Mouse (Mus musculus): Measurements from ENCODE around the gene Kif24. TPM values are rescaled to one million over a fixed set of nuclear protein-coding genes. Genes with fewer than 3 reads are reported as not detected.

Gene Kif24
- 4.0 TPM in 2 replicates for polyA plus RNA-seq (2015; fragmentation: Nextera tagmentation; extraction: Ambion mirVana)

DNA sequence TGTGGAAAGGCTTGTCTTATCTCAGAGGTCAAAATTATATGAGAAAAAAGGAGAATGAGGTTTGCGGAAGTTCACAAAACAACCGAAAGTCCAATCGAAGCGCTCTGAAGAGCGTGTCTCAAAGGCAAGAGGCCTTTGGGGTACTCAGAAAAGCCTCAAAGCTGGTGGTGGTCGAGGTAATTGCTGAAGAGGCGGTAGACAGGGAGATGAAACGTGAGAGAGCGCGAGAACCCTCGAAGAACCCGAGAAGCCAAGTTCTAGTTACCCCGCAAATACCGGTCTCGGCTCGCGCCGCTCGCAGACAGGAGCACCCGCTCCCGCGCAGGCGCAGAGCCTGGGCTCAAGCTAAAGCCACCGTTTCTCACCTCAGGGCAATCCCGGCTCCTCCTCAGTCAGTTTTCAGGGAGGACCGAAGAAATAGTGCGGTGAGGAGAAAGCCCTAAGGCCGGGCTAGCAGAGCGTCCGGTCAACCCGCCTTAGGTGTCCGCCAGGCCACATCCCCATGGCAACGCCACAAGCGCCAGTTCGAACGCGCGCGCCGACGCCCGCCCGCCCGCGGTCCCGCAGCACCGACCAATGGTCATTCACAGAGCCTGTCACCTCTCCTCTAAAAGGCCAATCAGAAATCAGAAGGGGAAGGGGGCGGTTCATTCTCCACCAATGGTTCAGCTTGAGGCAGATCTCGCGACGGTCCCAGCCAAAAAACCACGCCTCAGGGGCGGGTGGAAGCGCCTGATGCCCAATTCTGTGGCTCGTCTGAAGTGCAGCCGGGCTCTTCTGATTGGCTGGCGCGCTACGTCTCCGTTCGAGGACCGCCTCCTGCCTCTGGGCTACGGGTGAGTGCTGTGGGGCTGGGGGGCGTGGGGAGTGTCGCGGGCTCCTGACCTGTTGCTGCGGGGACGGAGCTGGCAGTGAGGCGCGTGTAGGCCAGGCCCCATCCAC, at the start of gene Kif24, which contains the start of gene Nudt2:
Gene Kif24, minus strand, starts transcription at position 543 of the 942 bp plus-strand sequence.
Gene Nudt2, plus strand, starts transcription at position 807 of the 942 bp plus-strand sequence.
- peak; percentile 99 for ATAC-seq
- peak within 1 kb of the TSS; percentile 58 for H3K4me2 ChIP-seq (ENCODE audit: low read depth, low read length)
- H3K9ac ChIP-seq (ENCODE audit: low read depth, low read length), result peak within 1 kb of the TSS; percentile 86
- H3K27me3 ChIP-seq (replicated peaks; ENCODE audit: control insufficient read depth, insufficient read depth, low read length), result no peaks in the 10 kb centered on the region
- WGBS, result under 1% methylated on average over 70 of the region's 70 CpGs
- no peaks in the 10 kb centered on the region for H3K9me3 ChIP-seq (ENCODE audit: control insufficient read depth, low read length)
- peak within 1 kb of the TSS; percentile 77 for H3K27ac ChIP-seq (ENCODE audit: low read length)
- no peaks in the 10 kb centered on the region for H3K36me3 ChIP-seq (ENCODE audit: control insufficient read depth, insufficient read depth, low read length)
- peak within 1 kb of the TSS; percentile 80 for H3K4me3 ChIP-seq (ENCODE audit: low read length)
- H3K4me1 ChIP-seq (ENCODE audit: control insufficient read depth, insufficient read depth, low read length), result peaks cover 3% of the 10 kb centered on the region; the same call in 1 of the 2 replicates

DNA sequence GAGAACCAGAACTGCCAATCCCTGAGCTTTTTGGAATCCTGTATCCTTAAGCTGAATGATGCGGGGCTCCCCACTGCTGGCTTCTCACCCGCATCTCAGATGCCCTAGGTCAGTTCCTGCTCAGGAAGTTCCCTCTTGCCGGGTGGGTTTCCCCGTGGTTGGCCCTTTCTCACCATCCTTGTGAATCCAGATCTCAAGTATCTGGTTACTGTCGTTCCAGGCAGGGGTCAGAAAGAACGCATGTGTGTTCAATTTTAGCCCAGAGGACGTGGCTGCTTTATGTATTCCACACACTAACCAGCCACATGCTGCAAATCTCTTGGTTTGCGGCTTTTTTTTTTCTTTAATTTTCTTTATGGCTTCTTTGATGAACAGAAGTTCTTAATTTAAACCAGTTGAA, 49.0 kb upstream of the Kif24 start:
- ATAC-seq, result no peak
- Histone ChIP-seq H3K4me2 (ENCODE audit: low read depth, low read length) (no peak overlapping the region), H3K4me3 (ENCODE audit: low read length) (no peak overlapping the region), H3K9me3 (ENCODE audit: control insufficient read depth, low read length) (no peaks in the 10 kb centered on the region), H3K36me3 (ENCODE audit: control insufficient read depth, insufficient read depth, low read length) (no peaks in the 10 kb centered on the region), H3K27ac (ENCODE audit: low read length) (no peak overlapping the region), H3K9ac (ENCODE audit: low read depth, low read length) (no peak overlapping the region), H3K27me3 (replicated peaks; ENCODE audit: control insufficient read depth, insufficient read depth, low read length) (no peaks in the 10 kb centered on the region), H3K4me1 (ENCODE audit: control insufficient read depth, insufficient read depth, low read length) (no peaks in the 10 kb centered on the region)
- 25% methylated on average over 8 of the region's 8 CpGs for WGBS

DNA sequence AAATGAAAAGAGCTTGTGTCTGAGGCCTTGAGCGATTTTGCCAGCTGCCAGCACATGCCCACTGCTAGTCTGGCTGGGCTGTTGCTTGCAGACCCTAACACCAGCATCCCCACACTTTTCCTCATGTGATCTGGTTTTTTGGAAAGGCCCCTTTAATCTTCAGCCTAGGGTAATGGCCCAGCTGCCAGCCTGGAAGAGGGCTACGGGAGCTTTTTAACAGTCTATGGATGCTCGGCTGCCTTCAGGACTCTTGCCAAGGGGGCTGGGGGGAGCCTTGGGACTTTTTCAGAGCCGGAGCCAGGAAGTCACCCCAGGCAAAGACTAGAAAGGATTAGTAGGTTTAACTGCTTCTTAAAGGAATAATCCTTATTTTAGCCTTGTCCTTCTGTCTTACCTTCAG, 48.6 kb upstream of the Kif24 start:
- Histone ChIP-seq H3K4me1 (ENCODE audit: control insufficient read depth, insufficient read depth, low read length) (no peaks in the 10 kb centered on the region), H3K27me3 (replicated peaks; ENCODE audit: control insufficient read depth, insufficient read depth, low read length) (no peaks in the 10 kb centered on the region), H3K9ac (ENCODE audit: low read depth, low read length) (no peak overlapping the region), H3K4me3 (ENCODE audit: low read length) (no peak overlapping the region), H3K36me3 (ENCODE audit: control insufficient read depth, insufficient read depth, low read length) (no peaks in the 10 kb centered on the region), H3K4me2 (ENCODE audit: low read depth, low read length) (no peak overlapping the region), H3K27ac (ENCODE audit: low read length) (no peak overlapping the region), H3K9me3 (ENCODE audit: control insufficient read depth, low read length) (no peaks in the 10 kb centered on the region)
- 38% methylated on average over 4 of the region's 4 CpGs for WGBS
- no peak for ATAC-seq

DNA sequence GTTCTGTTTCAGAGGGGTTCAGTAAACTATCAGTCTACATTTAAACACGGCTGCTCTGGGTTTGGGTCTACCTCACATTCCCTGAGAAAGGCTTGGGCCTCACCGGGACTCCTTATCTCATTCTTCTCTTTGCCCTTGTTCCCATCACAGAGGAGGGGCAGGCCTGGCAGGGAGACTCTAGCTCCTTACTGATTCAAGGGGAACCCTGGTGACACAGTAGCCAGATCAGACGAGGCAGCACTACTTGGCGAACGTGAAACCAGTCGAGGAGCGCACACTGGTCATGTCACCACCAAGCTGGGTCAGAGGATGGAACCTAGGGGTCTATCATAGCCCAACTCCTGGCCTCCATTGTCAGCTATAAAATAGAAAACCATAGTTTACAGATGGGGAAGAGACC, 43.3 kb upstream of the Kif24 start:
- H3K4me2 ChIP-seq (ENCODE audit: low read depth, low read length), result no peak overlapping the region

DNA sequence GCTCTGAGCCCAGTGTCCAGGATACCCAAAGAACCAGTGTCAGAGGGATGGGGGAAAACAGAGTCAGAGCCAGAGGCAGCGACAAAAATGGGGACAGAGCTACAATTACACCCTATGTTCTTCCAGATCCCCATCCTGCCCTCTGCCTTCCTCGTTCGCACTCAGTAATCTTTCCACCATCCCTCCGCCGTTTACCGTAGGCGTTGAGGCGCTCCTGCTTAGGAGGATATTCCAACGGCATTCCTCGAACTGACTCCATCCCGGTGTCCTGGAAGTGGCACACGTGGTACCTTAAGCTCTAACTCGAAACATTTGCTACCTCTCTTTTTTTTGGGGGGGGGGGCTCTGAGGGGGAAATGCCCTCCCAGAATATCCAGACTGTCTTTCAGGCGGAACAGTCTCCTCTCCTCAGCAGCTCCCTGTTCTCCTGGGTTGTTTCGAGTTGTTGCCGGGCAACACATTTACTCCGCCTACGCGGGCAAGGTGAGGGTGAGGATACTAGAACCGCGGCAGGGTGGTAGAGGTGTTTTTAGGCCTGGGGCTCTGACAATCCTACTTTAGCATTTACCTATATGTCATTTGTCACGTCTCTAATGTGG, 42.7 kb upstream of the Kif24 start:
- Histone ChIP-seq H3K4me1 (ENCODE audit: control insufficient read depth, insufficient read depth, low read length) (peaks cover 11% of the 10 kb centered on the region), H3K27me3 (replicated peaks; ENCODE audit: control insufficient read depth, insufficient read depth, low read length) (no peaks in the 10 kb centered on the region), H3K27ac (ENCODE audit: low read length) (no peak overlapping the region), H3K4me3 (ENCODE audit: low read length) (peak overlapping the region; percentile 60), H3K36me3 (ENCODE audit: control insufficient read depth, insufficient read depth, low read length) (no peaks in the 10 kb centered on the region), H3K9ac (ENCODE audit: low read depth, low read length) (peak overlapping the region; percentile 74), H3K4me2 (ENCODE audit: low read depth, low read length) (peak overlapping the region; percentile 97), H3K9me3 (ENCODE audit: control insufficient read depth, low read length) (no peaks in the 10 kb centered on the region)
- ATAC-seq, result no peak; the same call in 1 of the 2 replicates
- 4% methylated on average over 22 of the region's 22 CpGs for WGBS

More for the DNA sequence above, 43.3 kb upstream of the Kif24 start:
- Histone ChIP-seq H3K4me3 (ENCODE audit: low read length) (no peak overlapping the region), H3K27me3 (replicated peaks; ENCODE audit: control insufficient read depth, insufficient read depth, low read length) (no peaks in the 10 kb centered on the region), H3K9me3 (ENCODE audit: control insufficient read depth, low read length) (no peaks in the 10 kb centered on the region), H3K27ac (ENCODE audit: low read length) (no peak overlapping the region), H3K9ac (ENCODE audit: low read depth, low read length) (no peak overlapping the region), H3K4me1 (ENCODE audit: control insufficient read depth, insufficient read depth, low read length) (peaks cover 11% of the 10 kb centered on the region), H3K36me3 (ENCODE audit: control insufficient read depth, insufficient read depth, low read length) (no peaks in the 10 kb centered on the region)
- no peak for ATAC-seq
- WGBS, result 55% methylated on average over 7 of the region's 7 CpGs

DNA sequence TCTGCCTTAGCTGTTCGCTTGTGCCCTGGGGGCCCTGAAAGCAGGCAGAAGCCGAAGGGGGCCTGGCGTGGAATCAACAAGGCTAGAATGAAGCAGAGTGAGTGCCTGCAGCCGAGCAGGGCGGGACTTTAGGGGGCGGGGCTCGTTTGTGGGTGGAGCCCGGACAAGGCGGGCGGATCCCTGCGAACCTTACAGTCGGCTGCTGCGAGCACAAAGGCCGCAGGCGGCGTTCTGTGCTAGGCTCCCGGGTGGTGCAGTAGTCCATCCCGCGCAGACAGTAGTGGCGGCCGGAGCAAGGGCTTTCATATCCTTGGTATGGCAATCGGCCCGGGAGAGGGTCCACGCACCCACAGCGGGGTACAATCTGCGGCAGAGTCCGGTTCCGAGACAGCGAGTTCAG, 42.2 kb upstream of the Kif24 start:
- Histone ChIP-seq H3K9me3 (ENCODE audit: control insufficient read depth, low read length) (no peaks in the 10 kb centered on the region), H3K36me3 (ENCODE audit: control insufficient read depth, insufficient read depth, low read length) (no peaks in the 10 kb centered on the region), H3K4me3 (ENCODE audit: low read length) (peak overlapping the region; percentile 60), H3K9ac (ENCODE audit: low read depth, low read length) (peak overlapping the region; percentile 74), H3K4me1 (ENCODE audit: control insufficient read depth, insufficient read depth, low read length) (peaks cover 16% of the 10 kb centered on the region), H3K27ac (ENCODE audit: low read length) (no peak overlapping the region), H3K27me3 (replicated peaks; ENCODE audit: control insufficient read depth, insufficient read depth, low read length) (0 out of 2 replicates have a peak, but pooled peaks cover 3% of the 10 kb centered on the region), H3K4me2 (ENCODE audit: low read depth, low read length) (peak overlapping the region; percentile 97)
- ATAC-seq, result peak; percentile 66
- WGBS, result under 1% methylated on average over 29 of the region's 29 CpGs

DNA sequence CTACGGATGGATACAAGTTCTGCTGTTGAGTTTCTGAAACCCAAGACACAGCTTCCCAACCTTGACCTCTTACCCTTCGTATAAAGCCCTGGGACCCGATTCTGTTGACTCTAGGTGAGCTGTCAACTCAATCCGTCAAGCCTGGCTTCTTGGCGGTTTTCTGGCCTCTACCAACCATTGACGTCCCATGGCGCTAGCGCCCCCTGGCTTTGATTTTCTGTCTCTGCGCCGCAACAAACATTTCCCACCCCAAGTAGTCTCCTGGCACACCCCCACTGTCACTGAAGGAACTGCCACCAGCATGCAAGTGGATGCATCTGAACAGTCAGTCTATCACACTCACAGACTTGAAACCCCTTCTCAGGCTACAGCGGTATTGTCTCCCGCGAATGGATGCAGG, 41.5 kb upstream of the Kif24 start:
- no peak overlapping the region for H3K4me3 ChIP-seq (ENCODE audit: low read length)
- 0 out of 2 replicates have a peak, but pooled peaks cover 3% of the 10 kb centered on the region for H3K27me3 ChIP-seq (replicated peaks; ENCODE audit: control insufficient read depth, insufficient read depth, low read length)
- H3K9me3 ChIP-seq (ENCODE audit: control insufficient read depth, low read length), result no peaks in the 10 kb centered on the region
- H3K4me1 ChIP-seq (ENCODE audit: control insufficient read depth, insufficient read depth, low read length), result peaks cover 19% of the 10 kb centered on the region
- peak overlapping the region; percentile 74 for H3K9ac ChIP-seq (ENCODE audit: low read depth, low read length)
- H3K36me3 ChIP-seq (ENCODE audit: control insufficient read depth, insufficient read depth, low read length), result no peaks in the 10 kb centered on the region
- ATAC-seq, result no peak
- WGBS, result 14% methylated on average over 13 of the region's 13 CpGs
- H3K4me2 ChIP-seq (ENCODE audit: low read depth, low read length), result peak overlapping the region; percentile 97; the same call in 1 of the 2 replicates
- no peak overlapping the region for H3K27ac ChIP-seq (ENCODE audit: low read length)

DNA sequence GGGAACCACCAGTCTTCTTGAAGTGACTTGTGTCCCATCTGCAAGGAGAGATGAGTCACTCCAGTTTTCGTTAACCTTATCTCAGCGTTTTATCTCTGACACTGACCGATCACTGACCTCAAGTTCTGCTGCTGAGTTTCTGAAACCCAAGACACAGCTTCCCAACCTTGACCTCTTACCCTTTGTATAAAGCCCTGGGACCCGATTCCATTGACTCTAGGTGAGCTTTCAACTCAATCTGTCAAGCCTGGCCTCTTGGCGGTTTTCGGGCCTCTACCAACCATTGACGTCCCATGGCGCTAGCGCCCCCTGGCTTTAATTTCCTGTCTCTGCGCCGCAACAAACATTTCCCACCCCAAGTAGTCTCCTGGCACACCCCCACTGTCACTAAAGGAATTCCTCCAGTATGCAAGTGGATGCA, 40.5 kb upstream of the Kif24 start:
- WGBS, result 52% methylated on average over 11 of the region's 11 CpGs
- no peak for ATAC-seq

DNA sequence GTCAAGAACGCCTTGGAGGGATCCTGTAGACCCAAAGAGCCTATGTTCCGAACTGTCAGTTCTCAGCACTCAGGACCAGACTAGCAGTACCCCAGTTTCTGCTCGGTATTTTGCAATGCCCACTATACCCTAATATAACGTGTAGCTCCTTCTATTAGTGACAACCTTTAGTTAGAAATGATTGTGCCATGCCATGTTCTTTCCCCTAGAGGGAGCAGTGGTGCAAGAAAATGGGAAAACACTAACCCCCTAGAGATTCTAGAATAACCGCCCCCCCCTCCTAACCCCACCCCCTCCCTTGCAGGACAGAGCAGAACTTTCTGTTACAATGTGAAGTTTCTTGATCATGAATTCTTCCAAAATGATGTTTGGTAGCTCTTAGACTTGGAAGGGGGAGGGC, 39.6 kb upstream of the Kif24 start:
- peaks cover 17% of the 10 kb centered on the region for H3K27me3 ChIP-seq (replicated peaks; ENCODE audit: control insufficient read depth, insufficient read depth, low read length)
- H3K9ac ChIP-seq (ENCODE audit: low read depth, low read length), result no peak overlapping the region
- H3K27ac ChIP-seq (ENCODE audit: low read length), result no peak overlapping the region
- H3K4me3 ChIP-seq (ENCODE audit: low read length), result no peak overlapping the region
- H3K4me2 ChIP-seq (ENCODE audit: low read depth, low read length), result no peak overlapping the region
- H3K9me3 ChIP-seq (ENCODE audit: control insufficient read depth, low read length), result no peaks in the 10 kb centered on the region
- peaks cover under 1% of the 10 kb centered on the region; the same call in 1 of the 2 replicates for H3K36me3 ChIP-seq (ENCODE audit: control insufficient read depth, insufficient read depth, low read length)
- peaks cover 23% of the 10 kb centered on the region for H3K4me1 ChIP-seq (ENCODE audit: control insufficient read depth, insufficient read depth, low read length)
- ATAC-seq, result no peak
- WGBS, result 74% methylated on average over 5 of the region's 5 CpGs

More for the DNA sequence above, 40.5 kb upstream of the Kif24 start:
- no peak overlapping the region for H3K9ac ChIP-seq (ENCODE audit: low read depth, low read length)
- H3K4me2 ChIP-seq (ENCODE audit: low read depth, low read length), result no peak overlapping the region
- peaks cover 22% of the 10 kb centered on the region for H3K4me1 ChIP-seq (ENCODE audit: control insufficient read depth, insufficient read depth, low read length)
- peaks cover 9% of the 10 kb centered on the region; the same call in 1 of the 2 replicates for H3K27me3 ChIP-seq (replicated peaks; ENCODE audit: control insufficient read depth, insufficient read depth, low read length)
- no peaks in the 10 kb centered on the region for H3K36me3 ChIP-seq (ENCODE audit: control insufficient read depth, insufficient read depth, low read length)
- H3K27ac ChIP-seq (ENCODE audit: low read length), result no peak overlapping the region
- no peaks in the 10 kb centered on the region for H3K9me3 ChIP-seq (ENCODE audit: control insufficient read depth, low read length)
- H3K4me3 ChIP-seq (ENCODE audit: low read length), result no peak overlapping the region
